Mouse (Mus musculus) heart, embryonic 14.5 days (tissue): Measurements from ENCODE around the gene Spg7. TPM values are rescaled to one million over a fixed set of nuclear protein-coding genes. Genes with fewer than 3 reads are reported as not detected.

ENCODE experiments used
- ATAC-seq: fragments of 200-750 bp; cut with Nextera tagmentation; 2 replicates; pipeline ENCODE4 v1.8.0; 2017; ENCODE audit warnings: low read depth, moderate TSS enrichment; ENCODE audit not compliant: insufficient number of reproducible peaks, insufficient read depth, low FRiP score
- H3K27ac ChIP-seq, 2 experiments: fragments of 200-500 bp in 1 of 2; fragments of 300-500 bp in 1 of 2; sonication (generic) in 1 of 2; replicated peaks in 1 of 2; 2 replicates each; pipeline ENCODE4 v1.5.1; 2012 to 2014; ENCODE audit warnings: low read depth in 2 of 2, low read length in 2 of 2, control low read depth in 1 of 2, mild to moderate bottlenecking in 1 of 2, mixed read lengths in 1 of 2; ENCODE audit not compliant: control insufficient read depth in 1 of 2, insufficient read depth in 1 of 2
- H3K27me3 ChIP-seq: fragments of 300-500 bp; sonication (generic); 2 replicates; pipeline ENCODE4 v1.6.1; 2014; ENCODE audit warnings: mild to moderate bottlenecking, low read length, control low read depth; ENCODE audit not compliant: control insufficient read depth, insufficient read depth
- H3K36me3 ChIP-seq: fragments of 300-500 bp; sonication (generic); 2 replicates; pipeline ENCODE4 v1.6.1; 2014; ENCODE audit warnings: mild to moderate bottlenecking, control low read depth, low read length, mixed read lengths; ENCODE audit not compliant: control insufficient read depth, insufficient read depth
- H3K4me1 ChIP-seq, 2 experiments: fragments of 200-500 bp in 1 of 2; fragments of 300-500 bp in 1 of 2; sonication (generic) in 1 of 2; 2 replicates each; pipeline ENCODE4 v1.6.1; 2012 to 2014; ENCODE audit warnings: low read length in 2 of 2, control low read depth in 1 of 2, mixed read lengths in 1 of 2; ENCODE audit not compliant: control insufficient read depth in 2 of 2, insufficient read depth in 2 of 2
- H3K4me2 ChIP-seq: fragments of 300-500 bp; sonication (generic); 2 replicates; pipeline ENCODE4 v1.6.1; 2014; ENCODE audit warnings: mild to moderate bottlenecking, low read length
- H3K4me3 ChIP-seq, 2 experiments: fragments of 200-500 bp in 1 of 2; fragments of 300-500 bp in 1 of 2; sonication (generic) in 1 of 2; 2 replicates each; pipeline ENCODE4 v1.5.1; 2012 to 2014; ENCODE audit warnings: low read length in 2 of 2, mild to moderate bottlenecking in 2 of 2, control low read depth in 1 of 2, low read depth in 1 of 2, moderate library complexity in 1 of 2; ENCODE audit not compliant: control insufficient read depth in 1 of 2, insufficient read depth in 1 of 2
- H3K9ac ChIP-seq: fragments of 300-500 bp; sonication (generic); 2 replicates; pipeline ENCODE4 v1.6.1; 2014; ENCODE audit warnings: mild to moderate bottlenecking, low read length
- H3K9me3 ChIP-seq: fragments of 300-500 bp; sonication (generic); 2 replicates; pipeline ENCODE4 v1.6.1; 2016; ENCODE audit warnings: low read length, control low read depth; ENCODE audit not compliant: control insufficient read depth
- WGBS: fragments of 180-500 bp; shearing (Covaris S2); extraction: QIAGEN DNeasy Blood & Tissue Kit; methylation state at CpG from one replicate; pipeline ENCODE4 v1.1.7; 2014; 5-methylcytosine and 5-hydroxymethylcytosine counted together
- microRNA-seq: library from miRNA; unstranded; fragments of <30 nt; microRNA quantifications from one replicate; pipeline ENCODE4, GENCODE M21; 2016
- polyA plus RNA-seq: library from polyadenylated mRNA; unstranded; fragments of >200 nt; fragmentation: Nextera tagmentation; extraction: Ambion mirVana; gene quantifications from 2 replicates; pipeline ENCODE4 v1.2.1, GENCODE M21; 2014

The Spg7 gene
- polyA plus RNA-seq, 1 experiment from 2014 or later = 64.7 TPM

- Histone ChIP-seq H3K4me2 (no peak overlapping the region), H3K27ac (peak overlapping the region; percentile 30 to 49; a peak in 3 of 4 replicates), H3K4me3 (no peak overlapping the region), H3K9me3 (no peaks in the 10 kb centered on the region), H3K36me3 (no peaks in the 10 kb centered on the region), H3K4me1 (peaks cover 16 to 24% of the 10 kb centered on the region in 2 experiments; a peak in 3 of 4 replicates), H3K27me3 (no peaks in the 10 kb centered on the region), H3K9ac (no peak overlapping the region)
- ATAC-seq = no peak
- WGBS = 59% methylated on average over 14 of the region's 14 CpGs
Observed at GRCm38 (mm10) chr8:123141741-123142462, 79.2 kb downstream of the Spg7 start.

DNA sequence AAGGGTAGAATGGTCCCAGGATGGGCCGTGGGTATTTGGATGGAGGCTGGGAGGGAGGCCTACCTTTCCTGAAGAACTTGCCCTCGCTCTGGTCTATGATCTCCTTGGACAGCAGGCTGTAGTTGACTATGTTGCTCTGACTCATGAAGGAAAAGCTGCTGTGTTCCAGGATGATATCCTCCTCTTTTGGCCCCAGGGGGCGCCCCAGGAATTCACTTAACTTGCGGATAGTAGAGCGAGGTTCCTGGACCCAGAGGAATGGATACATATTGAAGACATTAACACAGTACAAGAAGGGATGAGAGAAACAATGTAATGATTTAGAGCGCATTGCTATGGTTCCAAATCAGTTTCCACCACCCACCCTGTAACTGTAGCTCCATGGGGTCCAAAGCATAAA lies 82.5 kb downstream of the Spg7 start:
- no peak overlapping the region for H3K27ac ChIP-seq
- peaks cover 6 to 9% of the 10 kb centered on the region in 2 experiments; a peak in 1 of 4 replicates for H3K4me1 ChIP-seq
- ATAC-seq = no peak
- WGBS = 51% methylated on average over 6 of the region's 6 CpGs
- H3K4me3 ChIP-seq = no peak overlapping the region
- no peaks in the 10 kb centered on the region for H3K27me3 ChIP-seq
- no peaks in the 10 kb centered on the region for H3K9me3 ChIP-seq
- H3K9ac ChIP-seq = no peak overlapping the region
- H3K36me3 ChIP-seq = no peaks in the 10 kb centered on the region
- no peak overlapping the region for H3K4me2 ChIP-seq

GRCm38 (mm10) chr8:123146390-123146789 lies 83.6 kb downstream of the Spg7 start:
- Histone ChIP-seq H3K4me2 (no peak overlapping the region), H3K27me3 (no peaks in the 10 kb centered on the region), H3K4me1 (peaks cover 6 to 9% of the 10 kb centered on the region in 2 experiments; a peak in 1 of 4 replicates), H3K9me3 (no peaks in the 10 kb centered on the region), H3K9ac (no peak overlapping the region), H3K36me3 (no peaks in the 10 kb centered on the region), H3K4me3 (no peak overlapping the region), H3K27ac (no peak overlapping the region)
- ATAC-seq = no peak
- 81% methylated on average over 7 of the region's 7 CpGs for WGBS

Small RNA genes within 50 kb of the gene (microRNA-seq; reads per million reads assigned to microRNA genes)
- gene Mir7079 = not detected
- gene Mir7080 = not detected

Other genes with a start within 250 kb of the Spg7 start
- gene Cdh15, start 215.0 kb upstream of the Spg7 start, polyA plus RNA-seq = 0.05 and 0.19 TPM in 2 replicates
- gene Ankrd11, start 20.7 kb upstream of the Spg7 start, polyA plus RNA-seq = 63.3 and 68.2 TPM in 2 replicates
- 1,025 and 1,098 TPM in 2 replicates for gene Rpl13, start 39.4 kb downstream of the Spg7 start, polyA plus RNA-seq
- gene Cpne7, start 54.4 kb downstream of the Spg7 start, polyA plus RNA-seq = 0.08 and 0.14 TPM in 2 replicates
- gene Sult5a1, start 95.4 kb downstream of the Spg7 start, polyA plus RNA-seq = 4.3 and 6.0 TPM in 2 replicates
- gene Dpep1, start 123.3 kb downstream of the Spg7 start, polyA plus RNA-seq = 4.0 and 4.2 TPM in 2 replicates
- 71.2 and 77.7 TPM in 2 replicates for gene Chmp1a, start 149.8 kb downstream of the Spg7 start, polyA plus RNA-seq
- gene Spata33, start 149.9 kb downstream of the Spg7 start, polyA plus RNA-seq = 3.7 TPM in 2 replicates
- gene Cdk10, start 161.9 kb downstream of the Spg7 start, polyA plus RNA-seq = 17.1 and 20.7 TPM in 2 replicates
- gene Spata2l, start 173.3 kb downstream of the Spg7 start, polyA plus RNA-seq = 1.9 and 2.8 TPM in 2 replicates
- 13.0 and 15.5 TPM in 2 replicates for gene Zfp276, start 191.3 kb downstream of the Spg7 start, polyA plus RNA-seq
- gene Vps9d1, start 191.4 kb downstream of the Spg7 start, polyA plus RNA-seq = 20.5 and 21.1 TPM in 2 replicates